Mouse (Mus musculus) hindbrain, embryonic 15.5 days (tissue): ENCODE results near the gene Eid3. TPM values are rescaled to one million over a fixed set of nuclear protein-coding genes. Genes with fewer than 3 reads are reported as not detected.
A peak's percentile ranks its signal among the peaks of the same experiment; 100 is the strongest.

Source experiments
- ATAC-seq: fragments of 200-750 bp; cut with Nextera tagmentation; 2 replicates; pipeline ENCODE4 v1.8.0; 2017; ENCODE audit warnings: low read depth, moderate number of reproducible peaks, moderate TSS enrichment; ENCODE audit not compliant: low FRiP score
- H3K27ac ChIP-seq: fragments of 300-500 bp; sonication (generic); replicated peaks from 2 replicates; pipeline ENCODE4 v1.5.1; 2015; ENCODE audit warnings: mild to moderate bottlenecking, inconsistent platforms
- H3K27me3 ChIP-seq: fragments of 300-500 bp; sonication (generic); 2 replicates; pipeline ENCODE4 v1.6.1; 2015; ENCODE audit warnings: control low read depth, inconsistent platforms
- H3K36me3 ChIP-seq: fragments of 300-500 bp; sonication (generic); 2 replicates; pipeline ENCODE4 v1.6.1; 2015; ENCODE audit warnings: control low read depth, inconsistent platforms
- H3K4me1 ChIP-seq: fragments of 300-500 bp; sonication (generic); replicated peaks from 2 replicates; pipeline ENCODE4 v1.6.1; 2015; ENCODE audit warnings: control low read depth, inconsistent platforms
- H3K4me2 ChIP-seq: fragments of 300-500 bp; sonication (generic); 2 replicates; pipeline ENCODE4 v1.6.1; 2015; ENCODE audit warnings: moderate library complexity, mild to moderate bottlenecking, inconsistent platforms
- H3K4me3 ChIP-seq: fragments of 300-500 bp; sonication (generic); 2 replicates; pipeline ENCODE4 v1.5.1; 2015; ENCODE audit warnings: mild to moderate bottlenecking, inconsistent platforms
- H3K9ac ChIP-seq: fragments of 300-500 bp; sonication (generic); 2 replicates; pipeline ENCODE4 v1.6.1; 2015; ENCODE audit warnings: inconsistent platforms
- H3K9me3 ChIP-seq: fragments of 300-500 bp; sonication (generic); 2 replicates; pipeline ENCODE4 v1.6.1; 2016; ENCODE audit warnings: control low read depth, inconsistent platforms
- WGBS: fragments of 180-500 bp; shearing (Covaris S2); methylation state at CpG from one replicate; pipeline ENCODE4 v1.1.7; 2015; 5-methylcytosine and 5-hydroxymethylcytosine counted together
- polyA plus RNA-seq: library from polyadenylated mRNA; unstranded; fragments of >200 nt; fragmentation: Nextera tagmentation; extraction: Ambion mirVana; gene quantifications from 2 replicates; pipeline ENCODE4 v1.2.1, GENCODE M21; 2015

Eid3 gene
- polyA plus RNA-seq: 0.34 and 0.45 TPM in 2 replicates

GRCm38 (mm10) chr10:82866356-82866755, at the start of gene Eid3:
Gene Eid3 (plus strand): TSS chr10:82866626.
- no peak within 1 kb of the TSS for H3K9ac ChIP-seq
- ATAC-seq: peak; percentile 60; the same call in 1 of the 2 replicates
- H3K27ac ChIP-seq: no peak within 1 kb of the TSS
- no peaks in the 10 kb centered on the region for H3K27me3 ChIP-seq
- peak within 1 kb of the TSS; percentile 28 for H3K4me2 ChIP-seq
- H3K4me1 ChIP-seq: peaks cover 39% of the 10 kb centered on the region
- 0 out of 2 replicates have a peak, but pooled peaks cover 8% of the 10 kb centered on the region for H3K36me3 ChIP-seq
- WGBS: 61% methylated on average over 9 of the region's 9 CpGs
- peak within 1 kb of the TSS; percentile 3; the same call in 1 of the 2 replicates for H3K4me3 ChIP-seq
- no peaks in the 10 kb centered on the region for H3K9me3 ChIP-seq

- Histone ChIP-seq H3K27ac (no peak overlapping the region), H3K4me1 (0 out of 2 replicates have a peak, but pooled peaks cover 8% of the 10 kb centered on the region), H3K4me3 (no peak overlapping the region), H3K36me3 (no peaks in the 10 kb centered on the region), H3K9me3 (no peaks in the 10 kb centered on the region), H3K4me2 (no peak overlapping the region), H3K9ac (no peak overlapping the region), H3K27me3 (no peaks in the 10 kb centered on the region)
- no peak for ATAC-seq
- 52% methylated on average over 3 of the region's 3 CpGs for WGBS
Measured at GRCm38 (mm10) chr10:82817514-82817913, 48.9 kb upstream of the Eid3 start.

- H3K4me3 ChIP-seq: no peak overlapping the region
- no peak overlapping the region for H3K9ac ChIP-seq
- ATAC-seq: no peak
- 0 out of 2 replicates have a peak, but pooled peaks cover 8% of the 10 kb centered on the region for H3K4me1 ChIP-seq
- no peaks in the 10 kb centered on the region for H3K27me3 ChIP-seq
- H3K9me3 ChIP-seq: no peaks in the 10 kb centered on the region
- 59% methylated on average over 9 of the region's 9 CpGs for WGBS
- no peak overlapping the region for H3K27ac ChIP-seq
- H3K4me2 ChIP-seq: no peak overlapping the region
- H3K36me3 ChIP-seq: no peaks in the 10 kb centered on the region
Measured at GRCm38 (mm10) chr10:82817936-82818335, 48.5 kb upstream of the Eid3 start.

GRCm38 (mm10) chr10:82818661-82819060, 47.8 kb upstream of the Eid3 start:
- no peak for ATAC-seq
- WGBS: 83% methylated on average over 6 of the region's 6 CpGs

GRCm38 (mm10) chr10:82823108-82823778, 43.2 kb upstream of the Eid3 start:
- Histone ChIP-seq H3K4me3 (no peak overlapping the region), H3K27ac (no peak overlapping the region)
- WGBS: 70% methylated on average over 14 of the region's 14 CpGs

More at GRCm38 (mm10) chr10:82818661-82819060, 47.8 kb upstream of the Eid3 start:
- no peaks in the 10 kb centered on the region for H3K27me3 ChIP-seq
- no peak overlapping the region for H3K27ac ChIP-seq
- H3K4me2 ChIP-seq: no peak overlapping the region
- no peak overlapping the region for H3K9ac ChIP-seq
- no peak overlapping the region for H3K4me3 ChIP-seq
- 0 out of 2 replicates have a peak, but pooled peaks cover 8% of the 10 kb centered on the region for H3K4me1 ChIP-seq
- no peaks in the 10 kb centered on the region for H3K9me3 ChIP-seq
- no peaks in the 10 kb centered on the region for H3K36me3 ChIP-seq

GRCm38 (mm10) chr10:82823779-82824177, 42.6 kb upstream of the Eid3 start:
- Histone ChIP-seq H3K4me3 (no peak overlapping the region), H3K9me3 (no peaks in the 10 kb centered on the region), H3K27ac (no peak overlapping the region), H3K9ac (no peak overlapping the region), H3K4me1 (0 out of 2 replicates have a peak, but pooled peaks cover 3% of the 10 kb centered on the region), H3K27me3 (no peaks in the 10 kb centered on the region), H3K4me2 (no peak overlapping the region), H3K36me3 (no peaks in the 10 kb centered on the region)
- ATAC-seq: no peak
- WGBS: 76% methylated on average over 5 of the region's 5 CpGs

More at GRCm38 (mm10) chr10:82823108-82823778, 43.2 kb upstream of the Eid3 start:
- Histone ChIP-seq H3K4me2 (no peak overlapping the region), H3K9ac (no peak overlapping the region), H3K27me3 (no peaks in the 10 kb centered on the region), H3K4me1 (0 out of 2 replicates have a peak, but pooled peaks cover 3% of the 10 kb centered on the region), H3K36me3 (no peaks in the 10 kb centered on the region), H3K9me3 (no peaks in the 10 kb centered on the region)
- no peak for ATAC-seq

- no peaks in the 10 kb centered on the region for H3K27me3 ChIP-seq
Measured at GRCm38 (mm10) chr10:82824541-82824940, 41.9 kb upstream of the Eid3 start.

GRCm38 (mm10) chr10:82826516-82826915, 39.9 kb upstream of the Eid3 start:
- no peak overlapping the region for H3K4me2 ChIP-seq
- ATAC-seq: peak; percentile 59; the same call in 1 of the 2 replicates
- 49% methylated on average over 6 of the region's 6 CpGs for WGBS
- H3K36me3 ChIP-seq: no peaks in the 10 kb centered on the region
- H3K4me3 ChIP-seq: no peak overlapping the region
- 0 out of 2 replicates have a peak, but pooled peaks cover 3% of the 10 kb centered on the region for H3K4me1 ChIP-seq
- no peaks in the 10 kb centered on the region for H3K27me3 ChIP-seq
- no peak overlapping the region for H3K9ac ChIP-seq
- H3K27ac ChIP-seq: no peak overlapping the region
- H3K9me3 ChIP-seq: no peaks in the 10 kb centered on the region

More at GRCm38 (mm10) chr10:82824541-82824940, 41.9 kb upstream of the Eid3 start:
- Histone ChIP-seq H3K9me3 (no peaks in the 10 kb centered on the region), H3K4me2 (no peak overlapping the region), H3K4me3 (no peak overlapping the region), H3K4me1 (0 out of 2 replicates have a peak, but pooled peaks cover 3% of the 10 kb centered on the region), H3K27ac (no peak overlapping the region), H3K9ac (no peak overlapping the region), H3K36me3 (no peaks in the 10 kb centered on the region)
- 67% methylated on average over 10 of the region's 10 CpGs for WGBS
- ATAC-seq: no peak

GRCm38 (mm10) chr10:82833926-82834325, 32.5 kb upstream of the Eid3 start, which contains the start of gene Txnrd1:
Gene Txnrd1 (plus strand): TSS chr10:82833951.
- no peaks in the 10 kb centered on the region for H3K36me3 ChIP-seq
- no peak within 1 kb of the TSS for H3K4me2 ChIP-seq
- H3K27me3 ChIP-seq: no peaks in the 10 kb centered on the region
- WGBS: 67% methylated on average over 9 of the region's 9 CpGs
- ATAC-seq: no peak
- H3K9ac ChIP-seq: no peak within 1 kb of the TSS
- H3K4me1 ChIP-seq: no peaks in the 10 kb centered on the region
- no peak within 1 kb of the TSS for H3K4me3 ChIP-seq
- H3K9me3 ChIP-seq: no peaks in the 10 kb centered on the region
- no peak within 1 kb of the TSS for H3K27ac ChIP-seq

GRCm38 (mm10) chr10:82835898-82836297, 30.5 kb upstream of the Eid3 start:
- no peak overlapping the region for H3K27ac ChIP-seq
- H3K9me3 ChIP-seq: no peaks in the 10 kb centered on the region
- H3K4me2 ChIP-seq: no peak overlapping the region
- H3K4me3 ChIP-seq: no peak overlapping the region
- 93% methylated on average over 3 of the region's 3 CpGs for WGBS
- H3K4me1 ChIP-seq: no peaks in the 10 kb centered on the region
- H3K9ac ChIP-seq: no peak overlapping the region
- ATAC-seq: no peak
- no peaks in the 10 kb centered on the region for H3K27me3 ChIP-seq
- H3K36me3 ChIP-seq: no peaks in the 10 kb centered on the region

- Histone ChIP-seq H3K27me3 (no peaks in the 10 kb centered on the region), H3K4me1 (no peaks in the 10 kb centered on the region), H3K9ac (no peak overlapping the region), H3K36me3 (no peaks in the 10 kb centered on the region), H3K4me2 (no peak overlapping the region), H3K27ac (no peak overlapping the region), H3K9me3 (no peaks in the 10 kb centered on the region), H3K4me3 (no peak overlapping the region)
- WGBS: 83% methylated on average over 7 of the region's 7 CpGs
- no peak for ATAC-seq
Measured at GRCm38 (mm10) chr10:82838390-82838789, 28.0 kb upstream of the Eid3 start.

- no peak overlapping the region for H3K4me3 ChIP-seq
- ATAC-seq: no peak
- H3K9me3 ChIP-seq: no peaks in the 10 kb centered on the region
- no peaks in the 10 kb centered on the region for H3K36me3 ChIP-seq
- WGBS: 69% methylated on average over 6 of the region's 6 CpGs
- no peak overlapping the region for H3K4me2 ChIP-seq
- no peak overlapping the region for H3K27ac ChIP-seq
- H3K9ac ChIP-seq: no peak overlapping the region
- H3K4me1 ChIP-seq: no peaks in the 10 kb centered on the region
- H3K27me3 ChIP-seq: no peaks in the 10 kb centered on the region
Measured at GRCm38 (mm10) chr10:82844090-82844489, 22.3 kb upstream of the Eid3 start.
